Comparison of ENCODE assay signal across 9 mouse cellular contexts in the genomic region with DNA sequence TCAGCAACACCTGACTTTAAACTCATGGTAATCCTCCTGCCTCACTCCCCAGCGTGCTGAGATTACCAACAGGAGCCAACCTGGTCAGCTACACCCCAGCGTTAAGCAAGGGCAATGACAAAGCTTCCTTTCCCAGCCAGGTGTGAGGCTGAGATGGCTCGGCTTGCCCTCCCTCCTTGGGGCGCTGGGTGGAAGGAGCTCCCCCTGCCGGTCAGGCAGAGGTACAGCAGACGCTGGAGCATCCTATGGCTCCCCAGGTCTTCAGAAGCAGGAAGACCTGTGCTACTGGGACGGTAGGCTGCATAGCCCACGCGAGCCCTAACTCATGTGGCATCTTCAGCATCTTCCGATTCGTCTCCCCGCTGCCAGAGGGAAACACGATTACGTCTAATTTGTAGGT.
A peak's percentile ranks its signal among the peaks of the same experiment; 100 is the strongest.
DNase-seq lines count a peak whose midpoint lies in the region; ATAC-seq and TF ChIP-seq lines count a peak whose summit lies in the region.
"Had no signal": no experiment of that assay in that cellular context is flagged by ENCODE, and none has a peak within 500 bp of the region (broad histone marks: within the 10 kb centered on the region; RNA-seq: fewer than 3 reads in every experiment).

No protein-coding gene starts in this region.

- 0 out of 2 replicates have a peak, but pooled peaks cover 3% of the 10 kb centered on the region for H3K27me3 ChIP-seq in intestine, postnatal 0 days (replicated peaks; ENCODE audit: control insufficient read depth, insufficient read depth, low read length)
- H3K27me3 ChIP-seq in small intestine, adult 2 months (ENCODE audit: control insufficient read depth, insufficient read depth, low read length) = no peaks in the 10 kb centered on the region
- H3K27me3 ChIP-seq: hindbrain, embryonic 15.5 days had no signal

- H3K9ac ChIP-seq in intestine, postnatal 0 days (ENCODE audit: low read depth, low read length) = no peak overlapping the region
- H3K9ac ChIP-seq: hindbrain, embryonic 15.5 days had no signal

- H3K4me1 ChIP-seq in intestine, postnatal 0 days (replicated peaks; ENCODE audit: control insufficient read depth, insufficient read depth, low read length) = no peaks in the 10 kb centered on the region
- no peaks in the 10 kb centered on the region for H3K4me1 ChIP-seq in small intestine, adult 2 months (ENCODE audit: control insufficient read depth, insufficient read depth, insufficient read length, low read length)
- H3K4me1 ChIP-seq: hindbrain, embryonic 15.5 days had no signal

- DNase-seq in adrenal gland, adult 18-20 months (ENCODE audit: low spot score in 2 of 2) = peak; percentile 51 to 62
- no peak for DNase-seq in adrenal gland, postnatal 4 days (ENCODE audit: low spot score in 2 of 2)
- peak; percentile 14 to 39 for DNase-seq in layer of hippocampus, postnatal 25 days (ENCODE audit: extremely low spot score in 1 of 2, low spot score in 1 of 2)
- no peak for DNase-seq in layer of hippocampus, adult 9-11 months
- peak; percentile 44 to 69 for DNase-seq in adrenal gland, postnatal 36 days
- DNase-seq in Muller cell, postnatal 12 days (ENCODE audit: inconsistent ontology term) = no peak

- TF ChIP-seq POLR2A in small intestine, adult 2 months (IDR thresholded peaks at IDR 0.05; ENCODE audit: low read depth, low read length) = no peak

- WGBS in intestine, postnatal 0 days = 19% methylated on average over 14 of the region's 14 CpGs
- WGBS in small intestine, adult 2 months = 14% methylated on average over 14 of the region's 14 CpGs

- H3K4me2 ChIP-seq in intestine, postnatal 0 days (replicated peaks; ENCODE audit: low read depth) = no peak overlapping the region
- H3K4me2 ChIP-seq: hindbrain, embryonic 15.5 days had no signal

- H3K27ac ChIP-seq in intestine, postnatal 0 days (ENCODE audit: low read depth, low read length) = no peak overlapping the region
- H3K27ac ChIP-seq in small intestine, adult 2 months (ENCODE audit: insufficient read depth, low read depth, low read length) = no peak overlapping the region
- H3K27ac ChIP-seq: hindbrain, embryonic 15.5 days had no signal

- ATAC-seq in intestine, postnatal 0 days = no peak

- H3K36me3 ChIP-seq in intestine, postnatal 0 days (ENCODE audit: control insufficient read depth, insufficient read depth) = no peaks in the 10 kb centered on the region
- H3K36me3 ChIP-seq in small intestine, adult 2 months (ENCODE audit: control insufficient read depth, insufficient read depth, low read length) = no peaks in the 10 kb centered on the region
- H3K36me3 ChIP-seq: hindbrain, embryonic 15.5 days had no signal

- no peak overlapping the region for H3K4me3 ChIP-seq in intestine, postnatal 0 days (ENCODE audit: low read depth, low read length)
- H3K4me3 ChIP-seq in small intestine, adult 2 months (ENCODE audit: low read depth, low read length) = no peak overlapping the region
- H3K4me3 ChIP-seq: hindbrain, embryonic 15.5 days had no signal

- H3K9me3 ChIP-seq in intestine, postnatal 0 days (ENCODE audit: control insufficient read depth) = no peaks in the 10 kb centered on the region
- H3K9me3 ChIP-seq: hindbrain, embryonic 15.5 days had no signal

- peak; percentile 97 for TF ChIP-seq CTCF in intestine, postnatal 0 days (IDR thresholded peaks at IDR 0.05; ENCODE audit: low read depth)
- peak; percentile 88 for TF ChIP-seq CTCF in small intestine, adult 2 months (IDR thresholded peaks at IDR 0.05; ENCODE audit: extremely low read depth, insufficient read length, insufficient replicate concordance, low read depth, low read length)

Comparison
In these comparisons a context has a peak if more than half of its experiments do, and no peak if none do; other contexts are left out.
1. DNase-seq: peak in adrenal gland, adult 18-20 months (2 of 2), layer of hippocampus, postnatal 25 days (2 of 2) and adrenal gland, postnatal 36 days (2 of 2); none in adrenal gland, postnatal 4 days (0 of 2), layer of hippocampus, adult 9-11 months (single experiment) and Muller cell, postnatal 12 days (single experiment).